Mouse (Mus musculus) ES-E14 (cell line): ENCODE measurements at regions not wholly inside any gene's neighbourhood (a gene's known extent, or its start where the extent isn't known, plus 50 kb on each side); places are given as distances from the start of the nearest gene placed in this dataset.
A peak's percentile ranks its signal among the peaks of the same experiment; 100 is the strongest.

Source experiments
- DNase-seq: peaks from one replicate; pipeline ENCODE4 v3.0.0-alpha.2; 2013; ENCODE audit warnings: low read depth, low spot score
- H3K27ac ChIP-seq: 2 replicates; pipeline ENCODE4 v1.5.1; 2012; ENCODE audit warnings: low read depth, mild to moderate bottlenecking, low read length, moderate library complexity, mixed read lengths; ENCODE audit not compliant: poor library complexity, insufficient read depth, severe bottlenecking
- H3K36me3 ChIP-seq: 2 replicates; pipeline ENCODE4 v1.6.1; 2012; ENCODE audit warnings: mild to moderate bottlenecking, low read length, moderate library complexity, mixed read lengths; ENCODE audit not compliant: control insufficient read depth, poor library complexity, insufficient read depth, severe bottlenecking
- H3K4me1 ChIP-seq, 2 experiments: fragments of 150-350 bp in 1 of 2; sonication (generic) in 1 of 2; 2 replicates each; pipeline ENCODE4 v1.6.1; 2012; ENCODE audit warnings: low read length in 2 of 2, mild to moderate bottlenecking in 1 of 2, mixed read lengths in 1 of 2; ENCODE audit not compliant: control insufficient read depth in 2 of 2, insufficient read depth in 2 of 2, poor library complexity in 1 of 2
- H3K4me3 ChIP-seq, 2 experiments: fragments of 150-350 bp in 1 of 2; sonication (generic) in 1 of 2; 2 replicates each; pipeline ENCODE4 v1.5.1; 2012; ENCODE audit warnings: low read length in 2 of 2, low read depth in 1 of 2, mild to moderate bottlenecking in 1 of 2, mixed read lengths in 1 of 2; ENCODE audit not compliant: insufficient read depth in 1 of 2, poor library complexity in 1 of 2, severe bottlenecking in 1 of 2
- H3K9ac ChIP-seq: 2 replicates; pipeline ENCODE4 v1.6.1; 2012; ENCODE audit warnings: low read depth, mild to moderate bottlenecking, low read length, mixed read lengths; ENCODE audit not compliant: poor library complexity, insufficient read depth, severe bottlenecking
- H3K9me3 ChIP-seq: fragments of 150-350 bp; sonication (generic); 2 replicates; pipeline ENCODE4 v1.6.1; 2012; ENCODE audit warnings: low read depth, mild to moderate bottlenecking, low read length; ENCODE audit not compliant: control insufficient read depth, insufficient read depth
- CHD2 ChIP-seq: IDR thresholded peaks from 2 replicates; pipeline ENCODE4 v1.6.1; 2014; ENCODE audit warnings: mild to moderate bottlenecking, low read depth, low read length, inconsistent platforms
- HCFC1 ChIP-seq: IDR thresholded peaks from 2 replicates; pipeline ENCODE4 v1.6.1; 2012; ENCODE audit warnings: low read length, inconsistent platforms, borderline replicate concordance; ENCODE audit not compliant: insufficient read depth
- MAFK ChIP-seq: IDR thresholded peaks from 2 replicates; pipeline ENCODE4 v1.6.1; 2014; ENCODE audit warnings: mild to moderate bottlenecking, low read depth, low read length, inconsistent platforms; ENCODE audit not compliant: insufficient read depth
- ZC3H11A ChIP-seq: IDR thresholded peaks from 2 replicates; pipeline ENCODE4 v1.6.1; 2012; ENCODE audit warnings: low read depth, mild to moderate bottlenecking, inconsistent platforms, low read length, borderline replicate concordance
- ZNF384 ChIP-seq: IDR thresholded peaks from 2 replicates; pipeline ENCODE4 v1.6.1; 2012; ENCODE audit warnings: low read depth, low read length, inconsistent platforms
- in situ Hi-C, 2 experiments: fragments of 600-800 bp; cut with MboI; formaldehyde crosslinking; loops; one replicate each; pipeline ENCODE4 v1.15.1; 2025; ENCODE audit warnings: low sequenced_read_pairs in 2 of 2, inconsistent platforms in 1 of 2; ENCODE audit not compliant: unreplicated experiment in 2 of 2

GRCm38 (mm10) chr16:50705921-50706320, 115.0 kb upstream of the Ccdc54 start:
- no peaks in the 10 kb centered on the region for H3K4me1 ChIP-seq
- H3K4me3 ChIP-seq, result no peak overlapping the region
- no peak for DNase-seq
- no peaks in the 10 kb centered on the region for H3K9me3 ChIP-seq
- TF ChIP-seq MAFK (no peak), HCFC1 (no peak), ZNF384 (no peak), CHD2 (no peak), ZC3H11A (no peak)
- no peak overlapping the region for H3K27ac ChIP-seq
- no peaks in the 10 kb centered on the region for H3K36me3 ChIP-seq
- H3K9ac ChIP-seq, result no peak overlapping the region
- in situ Hi-C loops, result no loop called here

GRCm38 (mm10) chr16:50700811-50701517, 110.0 kb upstream of the Ccdc54 start:
- no peak overlapping the region for H3K4me3 ChIP-seq
- H3K27ac ChIP-seq, result no peak overlapping the region
- H3K36me3 ChIP-seq, result no peaks in the 10 kb centered on the region
- no peak for DNase-seq
- H3K4me1 ChIP-seq, result no peaks in the 10 kb centered on the region
- in situ Hi-C loops, result no loop called here
- TF ChIP-seq MAFK, result no peak
- H3K9me3 ChIP-seq, result no peaks in the 10 kb centered on the region
- no peak overlapping the region for H3K9ac ChIP-seq

GRCm38 (mm10) chr16:50700123-50700522, 109.2 kb upstream of the Ccdc54 start:
- H3K4me3 ChIP-seq, result no peak overlapping the region
- no peaks in the 10 kb centered on the region for H3K9me3 ChIP-seq
- no peaks in the 10 kb centered on the region for H3K36me3 ChIP-seq
- in situ Hi-C loops, result no loop called here
- no peak overlapping the region; the same call in 1 of the 2 replicates for H3K27ac ChIP-seq
- peak; percentile 25 for DNase-seq
- no peak overlapping the region for H3K9ac ChIP-seq
- H3K4me1 ChIP-seq, result no peaks in the 10 kb centered on the region
- TF ChIP-seq ZC3H11A, result no peak
- no peak for TF ChIP-seq MAFK
- no peak for TF ChIP-seq ZNF384
- TF ChIP-seq CHD2, result no peak
- no peak for TF ChIP-seq HCFC1

GRCm38 (mm10) chr16:50697722-50698121, 106.8 kb upstream of the Ccdc54 start:
- in situ Hi-C loops, result no loop called here
- TF ChIP-seq MAFK, result no peak
- no peak for TF ChIP-seq CHD2
- TF ChIP-seq ZC3H11A, result no peak
- TF ChIP-seq ZNF384, result no peak
- no peak for TF ChIP-seq HCFC1
- no peaks in the 10 kb centered on the region for H3K9me3 ChIP-seq
- H3K36me3 ChIP-seq, result no peaks in the 10 kb centered on the region
- no peaks in the 10 kb centered on the region for H3K4me1 ChIP-seq
- DNase-seq, result no peak
- no peak overlapping the region for H3K4me3 ChIP-seq
- H3K9ac ChIP-seq, result no peak overlapping the region
- H3K27ac ChIP-seq, result no peak overlapping the region

GRCm38 (mm10) chr16:50696052-50696451, 105.1 kb upstream of the Ccdc54 start:
- H3K9ac ChIP-seq, result no peak overlapping the region
- H3K36me3 ChIP-seq, result no peaks in the 10 kb centered on the region
- no peak overlapping the region for H3K27ac ChIP-seq
- no peaks in the 10 kb centered on the region for H3K4me1 ChIP-seq
- no peak for TF ChIP-seq ZNF384
- no peak for TF ChIP-seq HCFC1
- TF ChIP-seq CHD2, result no peak
- no peak for TF ChIP-seq MAFK
- no peak overlapping the region for H3K4me3 ChIP-seq
- H3K9me3 ChIP-seq, result no peaks in the 10 kb centered on the region
- DNase-seq, result no peak
- in situ Hi-C loops, result no loop called here
